Mouse (Mus musculus): ENCODE measurements around the gene Slc2a9.
A peak's percentile ranks its signal among the peaks of the same experiment; 100 is the strongest.
"Not testable (repeated sequence)": the region's sequence is repeated elsewhere in the genome, so short reads cannot be mapped to it uniquely, and the experiment has no call there.

Slc2a9 gene

GRCm38 (mm10) chr5:38504747-38505434 lies 1.9 kb upstream of the Slc2a9 start:
- DNase-seq (ENCODE audit: extremely low read depth, insufficient read length, low spot score) = peak; percentile 33

- peak; percentile 20 for DNase-seq (ENCODE audit: extremely low read depth, insufficient read length, low spot score)
These were observed 1.2 kb upstream of the Slc2a9 start for GRCm38 (mm10) chr5:38504116-38504515.

- DNase-seq (ENCODE audit: extremely low read depth, insufficient read length, low spot score) = no peak
These were observed 2.9 kb downstream of the Slc2a9 start for GRCm38 (mm10) chr5:38500043-38500442.

DNA sequence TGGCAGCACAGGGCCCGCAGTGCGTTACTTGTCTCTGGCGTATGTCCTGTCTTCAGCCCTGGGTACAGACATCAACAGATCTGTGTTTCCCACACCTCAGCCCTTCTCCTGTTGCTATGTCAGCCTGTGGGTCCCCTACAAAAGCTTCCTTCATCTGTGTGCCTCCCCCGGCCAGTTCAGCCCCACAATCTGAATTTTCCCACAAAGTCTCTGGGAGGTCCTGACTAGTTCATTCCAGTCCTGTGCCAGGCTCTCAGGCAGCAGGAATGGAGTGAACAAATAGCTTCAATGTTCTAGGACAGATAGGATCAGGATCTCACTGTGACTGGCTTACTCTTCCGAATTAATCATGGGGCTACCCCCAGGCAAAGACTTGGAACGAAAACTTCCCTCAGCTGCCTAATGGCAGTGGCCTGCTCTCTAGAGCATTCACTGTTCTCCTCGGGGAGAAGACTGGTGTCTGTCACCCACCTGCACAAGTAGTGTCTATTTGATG lies 3.6 kb downstream of the Slc2a9 start:
- DNase-seq (ENCODE audit: extremely low read depth, insufficient read length, low spot score) = no peak

GRCm38 (mm10) chr5:38498479-38498878 lies 4.5 kb downstream of the Slc2a9 start:
- no peak for DNase-seq (ENCODE audit: extremely low read depth, insufficient read length, low spot score)

GRCm38 (mm10) chr5:38496491-38497057 lies 6.4 kb downstream of the Slc2a9 start:
- DNase-seq (ENCODE audit: extremely low read depth, insufficient read length, low spot score) = no peak

DNA sequence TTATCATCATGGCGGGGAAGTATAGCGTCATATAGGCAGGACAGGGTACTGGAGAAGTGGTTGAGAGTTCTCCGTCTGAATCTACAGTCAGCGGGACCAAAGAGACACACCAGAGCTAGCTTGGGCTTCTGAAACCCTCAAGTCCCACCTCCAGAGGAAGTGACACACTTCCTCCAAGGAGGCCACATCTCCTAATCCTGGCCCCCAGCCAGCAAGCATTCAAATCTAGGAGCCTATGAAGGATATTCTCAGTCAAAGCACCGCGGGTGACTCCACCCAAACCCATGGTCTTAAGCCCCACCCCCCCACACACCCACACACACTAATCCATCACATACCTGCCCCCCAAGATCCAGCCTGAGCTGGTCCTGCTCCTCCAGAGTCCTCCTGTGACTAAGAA lies 9.1 kb downstream of the Slc2a9 start:
- no peak for DNase-seq (ENCODE audit: extremely low read depth, insufficient read length, low spot score)

DNA sequence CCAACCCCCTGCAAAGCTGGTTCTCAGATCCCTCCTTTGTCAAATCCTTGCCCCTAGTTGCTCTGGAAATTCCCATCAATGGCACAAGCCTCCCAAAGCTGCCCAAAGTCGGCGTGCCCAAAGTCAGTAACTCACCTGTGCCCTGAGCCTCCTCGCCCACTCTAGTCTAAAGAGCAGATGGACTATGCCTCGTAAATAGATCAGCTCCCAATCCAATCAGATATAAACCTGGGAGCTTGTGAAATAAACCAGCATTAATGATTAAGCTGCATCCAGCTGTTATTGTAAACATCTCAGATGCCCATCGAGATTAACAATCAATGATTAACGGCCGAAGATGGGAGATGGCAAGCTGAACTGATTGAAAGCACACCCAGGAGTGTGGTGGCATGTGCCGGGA lies 11.2 kb downstream of the Slc2a9 start:
- no peak for DNase-seq (ENCODE audit: extremely low read depth, insufficient read length, low spot score)

- no peak for DNase-seq (ENCODE audit: extremely low read depth, insufficient read length, low spot score)
These were observed 13.2 kb downstream of the Slc2a9 start for GRCm38 (mm10) chr5:38489739-38490138.

DNA sequence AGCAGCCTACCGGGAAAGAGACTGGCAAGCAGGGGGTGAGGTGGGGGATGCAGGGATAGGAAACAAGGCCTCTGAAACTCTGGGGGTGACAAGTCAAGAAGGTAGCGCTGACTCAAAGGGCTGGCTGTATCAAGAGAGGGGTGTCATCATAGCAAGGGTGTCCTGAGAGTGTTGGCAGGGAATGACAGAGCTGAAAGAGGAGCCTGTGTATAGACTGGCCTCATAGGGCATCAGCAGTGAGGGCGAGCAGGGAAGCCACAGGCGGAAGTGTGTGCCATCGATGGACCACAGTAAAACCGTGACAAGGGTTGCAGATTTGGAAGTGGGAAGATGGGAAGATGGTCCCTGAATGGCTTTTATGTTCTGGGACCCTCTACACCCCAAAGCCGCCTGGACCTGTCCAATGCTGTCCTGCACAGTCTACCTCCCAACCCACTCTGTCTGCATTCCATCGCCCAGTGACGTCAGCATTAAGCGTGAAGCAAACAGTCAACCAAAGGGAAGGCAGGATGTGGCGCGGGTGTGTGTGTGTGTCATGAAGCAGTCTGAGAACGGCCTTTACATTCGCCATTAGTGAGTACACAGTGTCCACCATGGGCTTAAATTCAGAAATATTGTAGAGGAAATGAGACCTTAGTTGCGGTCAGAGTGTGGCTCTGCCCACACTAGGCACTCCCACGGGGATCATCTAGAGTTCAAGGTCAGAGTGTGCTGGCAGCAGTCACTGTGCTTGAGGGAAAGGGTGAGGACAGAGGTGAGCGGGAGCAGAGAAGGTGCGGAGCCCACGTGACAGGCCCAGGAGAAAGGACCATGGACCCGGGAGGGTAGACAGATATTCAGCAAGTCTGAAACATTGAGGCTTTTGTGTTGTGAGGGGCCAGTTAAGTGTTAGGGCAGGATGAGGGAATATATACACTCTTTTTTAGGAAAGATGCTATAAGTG lies 14.0 kb downstream of the Slc2a9 start:
- no peak for DNase-seq (ENCODE audit: extremely low read depth, insufficient read length, low spot score)

- DNase-seq (ENCODE audit: extremely low read depth, insufficient read length, low spot score) = no peak
These were observed 14.9 kb downstream of the Slc2a9 start for GRCm38 (mm10) chr5:38488026-38488425.

DNA sequence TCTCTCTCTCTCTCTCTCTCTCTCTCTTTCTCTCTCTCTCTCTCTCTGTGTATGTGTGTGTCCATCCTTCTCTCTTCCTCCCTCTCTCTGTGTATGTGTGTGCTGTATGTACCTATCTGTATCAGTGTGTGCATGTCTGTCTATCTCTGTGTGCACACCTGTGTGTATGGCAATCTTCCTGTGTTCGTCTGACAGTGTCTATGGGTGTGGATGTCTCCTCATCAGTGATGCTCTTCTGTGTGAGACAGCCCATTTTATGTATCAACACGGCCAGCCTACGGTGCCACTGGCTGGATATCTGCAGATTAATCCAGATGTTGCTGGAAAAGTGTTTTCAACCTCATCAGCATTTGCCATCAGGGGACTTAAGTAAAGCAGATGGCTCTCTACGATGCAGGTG lies 15.7 kb downstream of the Slc2a9 start:
- no peak for DNase-seq (ENCODE audit: extremely low read depth, insufficient read length, low spot score)

DNA sequence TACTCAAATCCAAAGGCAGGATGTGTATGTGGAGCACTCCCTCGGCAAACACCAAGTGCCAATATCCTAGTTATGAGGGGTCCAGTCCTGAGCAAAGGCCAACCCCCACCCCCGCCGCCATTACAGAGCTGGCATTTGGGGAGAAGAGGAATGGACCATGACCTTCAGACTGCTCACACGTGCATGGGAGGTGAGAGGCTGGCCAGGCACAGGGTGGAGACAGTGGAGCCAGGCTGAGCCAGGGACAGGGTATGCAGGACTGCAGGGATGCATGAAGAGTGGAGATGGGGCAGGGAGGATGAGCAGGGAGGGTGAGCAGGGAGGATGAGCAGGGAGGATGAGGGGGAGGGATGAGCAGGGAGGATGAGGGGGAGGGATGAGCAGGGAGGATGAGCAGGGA lies 17.0 kb downstream of the Slc2a9 start:
- no peak for DNase-seq (ENCODE audit: extremely low read depth, insufficient read length, low spot score)

DNA sequence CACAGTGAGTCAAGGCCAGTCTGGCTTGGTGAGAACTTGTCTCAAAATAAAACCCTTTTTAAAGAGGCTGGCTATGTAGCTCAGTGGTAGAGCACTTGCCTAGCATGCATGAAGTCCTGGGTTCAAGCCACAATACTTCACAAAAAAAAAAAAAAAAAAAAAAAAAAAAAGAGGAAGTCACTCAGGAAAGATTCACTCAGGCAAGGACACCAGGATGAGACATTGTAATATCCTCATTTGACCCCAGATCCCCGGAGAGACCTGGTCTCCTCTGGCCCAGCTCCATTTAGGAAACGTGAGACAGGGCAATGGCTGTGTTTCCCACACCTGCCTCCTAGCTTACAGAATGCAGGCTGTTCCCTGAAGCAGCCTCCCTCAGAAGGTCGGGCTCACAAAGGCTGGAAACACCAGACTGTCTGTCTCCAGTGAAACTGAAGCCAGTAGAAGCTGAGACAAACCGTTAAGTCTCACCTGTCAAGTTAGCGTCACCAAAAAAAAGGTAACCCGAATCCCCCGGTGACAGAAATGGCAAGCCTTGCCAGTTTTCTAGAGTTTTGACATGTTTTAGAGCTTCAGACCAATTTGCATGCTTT lies 19.3 kb downstream of the Slc2a9 start:
- DNase-seq (ENCODE audit: extremely low read depth, insufficient read length, low spot score) = no peak

DNA sequence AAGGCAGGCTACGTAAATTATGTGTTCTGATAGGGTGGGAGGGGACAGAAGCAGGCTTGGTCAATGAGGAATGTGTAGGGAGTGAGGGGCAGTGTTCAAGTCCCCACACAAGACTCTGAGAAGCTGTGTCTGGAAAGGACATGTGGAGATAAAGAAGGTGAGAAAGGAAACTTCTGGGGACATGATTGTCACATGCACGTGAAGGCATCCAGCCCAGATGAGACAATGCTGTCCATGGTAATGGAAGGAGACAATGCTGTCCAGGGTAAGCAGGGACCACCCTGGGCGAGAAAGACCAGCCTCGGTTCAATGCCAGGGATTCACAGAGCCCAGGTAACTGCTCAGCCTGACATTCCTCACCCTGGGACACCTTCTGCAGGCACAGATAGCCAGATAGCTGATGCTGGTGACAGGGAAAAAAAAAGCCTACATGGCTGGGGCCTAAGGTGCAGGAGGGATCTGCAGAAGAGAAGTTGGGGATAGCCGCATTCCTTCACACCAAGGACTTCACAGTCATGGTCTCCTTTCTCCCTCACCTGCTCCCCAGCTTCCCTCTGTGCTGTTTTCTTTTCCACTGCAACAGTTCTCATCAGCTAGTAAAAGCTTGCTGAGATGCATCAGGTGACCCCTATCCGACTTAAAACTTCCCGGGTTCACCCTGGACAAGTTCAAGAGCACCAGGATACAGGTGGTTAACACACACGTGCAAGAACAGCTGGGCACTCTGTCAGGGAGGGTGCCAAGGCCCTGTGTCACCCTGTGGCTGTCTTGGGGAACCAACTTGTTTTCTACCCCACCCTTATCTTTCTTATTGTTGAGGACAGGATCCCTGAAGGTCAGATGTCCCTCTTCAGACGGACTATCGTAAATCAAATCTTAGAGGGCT lies 21.9 kb downstream of the Slc2a9 start:
- no peak for DNase-seq (ENCODE audit: extremely low read depth, insufficient read length, low spot score)

DNA sequence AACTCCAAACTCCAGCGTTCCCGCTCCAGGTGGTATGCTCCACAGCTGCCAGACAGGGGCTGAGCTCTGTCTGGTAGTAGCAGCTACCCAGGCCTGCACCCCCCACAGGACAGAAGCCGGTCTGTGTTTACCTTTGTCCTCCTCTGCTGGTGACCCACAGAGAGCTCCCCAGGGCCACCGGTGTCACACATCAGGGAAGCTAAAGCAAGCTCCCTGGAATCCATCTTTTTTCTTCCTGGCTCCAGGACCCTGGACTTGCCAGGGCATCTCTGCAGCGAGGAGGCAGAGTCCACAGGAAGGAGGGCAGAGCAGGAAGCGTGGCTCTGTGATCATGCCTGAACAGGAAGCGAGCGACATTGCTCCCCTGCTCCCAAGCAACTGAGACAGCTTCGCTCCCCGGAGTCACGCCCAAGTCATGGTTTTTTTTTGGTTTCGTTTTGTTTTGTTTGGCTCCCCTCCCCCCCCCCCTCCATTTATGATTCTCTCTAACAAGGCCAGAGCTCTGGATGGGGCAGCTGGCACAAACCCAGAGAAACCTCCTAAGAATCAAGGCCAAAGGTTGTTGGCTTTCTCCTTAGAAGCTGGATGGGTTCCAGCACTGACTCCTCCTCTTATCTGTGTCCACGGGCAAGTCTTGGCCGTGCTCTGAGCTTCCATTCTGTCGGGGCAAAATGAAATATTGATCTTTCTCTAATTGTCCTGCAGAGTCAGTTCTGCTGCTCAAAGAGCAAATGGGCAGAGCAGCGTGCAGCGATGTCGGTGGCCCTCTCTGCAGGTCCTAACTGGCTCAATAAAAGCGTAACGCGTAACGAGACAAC lies 22.8 kb downstream of the Slc2a9 start:
- peak; percentile 72 for DNase-seq (ENCODE audit: extremely low read depth, insufficient read length, low spot score)

- DNase-seq (ENCODE audit: extremely low read depth, insufficient read length, low spot score) = not testable (repeated sequence)
These were observed 23.4 kb downstream of the Slc2a9 start for GRCm38 (mm10) chr5:38479545-38479907.

DNA sequence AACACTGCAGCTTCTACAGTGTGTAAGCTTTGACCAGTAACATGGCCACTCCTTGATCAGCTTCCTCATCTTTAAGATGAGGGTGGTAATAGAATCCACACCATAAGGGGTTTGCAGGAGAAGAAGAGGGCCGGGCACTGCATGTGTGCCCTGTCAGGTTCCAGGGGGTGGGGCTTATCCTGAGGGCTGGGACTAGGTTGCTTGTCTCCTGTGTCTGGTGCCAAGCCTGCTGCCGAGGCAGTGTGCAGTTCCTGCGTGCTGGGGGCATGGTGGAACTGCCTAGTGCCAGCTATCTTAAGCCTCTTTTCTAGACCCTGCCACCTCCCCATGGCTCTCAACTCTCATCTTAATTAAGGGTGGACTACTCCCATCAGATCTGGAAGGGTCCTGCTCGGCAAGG lies 23.9 kb downstream of the Slc2a9 start:
- DNase-seq (ENCODE audit: extremely low read depth, insufficient read length, low spot score) = peak; percentile 40

GRCm38 (mm10) chr5:38477731-38478445 lies 25.1 kb downstream of the Slc2a9 start:
- peak; percentile 25 for DNase-seq (ENCODE audit: extremely low read depth, insufficient read length, low spot score)

Data from 3134 (cell line).